20 mouse cellular contexts compared by ENCODE assay signal in genomic region chr11:48697191-48697590, GRCm38 (mm10).
DNase-seq lines count a peak whose midpoint lies in the region; TF ChIP-seq lines count a peak whose summit lies in the region.
"Had no signal": no experiment of that assay in that cellular context is flagged by ENCODE, and none has a peak within 500 bp of the region (broad histone marks: within the 10 kb centered on the region; RNA-seq: fewer than 3 reads in every experiment).

No protein-coding gene starts in this region.

- H3K36me3 ChIP-seq in ES-E14 (ENCODE audit: control insufficient read depth, insufficient read depth, low read length, poor library complexity, severe bottlenecking) = no peaks in the 10 kb centered on the region
- H3K36me3 ChIP-seq: embryonic facial prominence, embryonic 10.5 days; embryonic facial prominence, embryonic 12.5 days; forebrain, embryonic 15.5 days had no signal

- no peak overlapping the region for H3K4me3 ChIP-seq in ES-E14 (ENCODE audit: insufficient read depth in 1 of 2, low read depth in 1 of 2, low read length in 2 of 2, poor library complexity in 1 of 2, severe bottlenecking in 1 of 2)
- H3K4me3 ChIP-seq: embryonic facial prominence, embryonic 10.5 days; embryonic facial prominence, embryonic 12.5 days; forebrain, embryonic 13.5 days; forebrain, embryonic 15.5 days had no signal

- H3K4me1 ChIP-seq in ES-E14 (ENCODE audit: control insufficient read depth in 2 of 2, insufficient read depth in 2 of 2, low read length in 2 of 2, poor library complexity in 1 of 2) = no peaks in the 10 kb centered on the region
- H3K4me1 ChIP-seq: embryonic facial prominence, embryonic 10.5 days; embryonic facial prominence, embryonic 12.5 days; forebrain, embryonic 13.5 days; forebrain, embryonic 15.5 days had no signal

- peak; percentile 20 for DNase-seq in retina, embryonic 14.5 days (ENCODE audit: low spot score)
- no peak for DNase-seq in retina, postnatal 1 day
- peak; percentile 41 for DNase-seq in ES-E14 (ENCODE audit: low read depth, low spot score)
- peak; percentile 83 for DNase-seq in ZHBTc4 (ENCODE audit: low read depth, low spot score)
- DNase-seq in lung, postnatal 4 days = no peak
- no peak for DNase-seq in kidney, postnatal 25 days
- no peak for DNase-seq in ovary, postnatal 10 days (ENCODE audit: low spot score)
- DNase-seq: adrenal gland, adult 8-10 months; adrenal gland, postnatal 14 days; adrenal gland, postnatal 36 days; cerebellum, adult 11 months; cerebellum, adult 18-20 months; cerebellum, adult 8-10 months; cerebellum, postnatal 10 days; cerebellum, postnatal 25 days; forebrain, postnatal 0 days had no signal

- no peak overlapping the region for H3K9ac ChIP-seq in ES-E14 (ENCODE audit: insufficient read depth, low read depth, low read length, poor library complexity, severe bottlenecking)
- H3K9ac ChIP-seq: embryonic facial prominence, embryonic 12.5 days; forebrain, embryonic 13.5 days; forebrain, embryonic 15.5 days; forebrain, postnatal 0 days had no signal

- H3K9me3 ChIP-seq in ES-E14 (ENCODE audit: control insufficient read depth, insufficient read depth, low read depth, low read length) = peaks cover 4% of the 10 kb centered on the region; the same call in 1 of the 2 replicates
- H3K9me3 ChIP-seq: embryonic facial prominence, embryonic 10.5 days; embryonic facial prominence, embryonic 12.5 days; forebrain, embryonic 13.5 days; forebrain, embryonic 15.5 days had no signal

- in situ Hi-C loops in ES-E14 (cut with MboI; ENCODE audit: low sequenced_read_pairs in 2 of 2, unreplicated experiment in 2 of 2) = no loop called here

- no peak overlapping the region for H3K27ac ChIP-seq in ES-E14 (ENCODE audit: insufficient read depth, low read depth, low read length, poor library complexity, severe bottlenecking)
- H3K27ac ChIP-seq: embryonic facial prominence, embryonic 10.5 days; embryonic facial prominence, embryonic 12.5 days; forebrain, embryonic 13.5 days; forebrain, embryonic 15.5 days had no signal

TF ChIP-seq in ES-E14, 5 proteins besides CTCF, POLR2A, EP300 and RAD21:
- TF ChIP-seq ZC3H11A (IDR thresholded peaks at IDR 0.05; ENCODE audit: borderline replicate concordance, low read depth, low read length) = no peak
- no peak for TF ChIP-seq HCFC1 (IDR thresholded peaks at IDR 0.05; ENCODE audit: borderline replicate concordance, insufficient read depth, low read length)
- no peak for TF ChIP-seq CHD2 (IDR thresholded peaks at IDR 0.05; ENCODE audit: low read depth, low read length)
- TF ChIP-seq ZNF384 (IDR thresholded peaks at IDR 0.05; ENCODE audit: low read depth, low read length) = no peak
- no peak for TF ChIP-seq MAFK (IDR thresholded peaks at IDR 0.05; ENCODE audit: insufficient read depth, low read depth, low read length)

Comparison
In these comparisons a context has a peak if more than half of its experiments do, and no peak if none do; other contexts are left out.
1. DNase-seq: peak in retina, embryonic 14.5 days (single experiment), ES-E14 (single experiment) and ZHBTc4 (single experiment); none in retina, postnatal 1 day (single experiment), lung, postnatal 4 days (0 of 2), kidney, postnatal 25 days (0 of 2) and ovary, postnatal 10 days (single experiment).